Mouse (Mus musculus) left cerebral cortex, adult 6 months (tissue): ENCODE measurements around the gene Olfr934. TPM values are rescaled to one million over a fixed set of nuclear protein-coding genes. Genes with fewer than 3 reads are reported as not detected.

ENCODE experiments used
- long read RNA-seq, 2 experiments: library from polyadenylated mRNA; unstranded; transcript quantifications; one replicate each; pipeline ENCODE4 v2.0.0; 2019 to 2020
- polyA plus RNA-seq: library from polyadenylated mRNA; unstranded; fragments of <200 nt; fragmentation: Nextera tagmentation; gene quantifications from 2 replicates; pipeline ENCODE4 v1.2.3, GENCODE M21; 2021

Gene Olfr934
- not detected in 2 replicates for polyA plus RNA-seq
- long read RNA-seq, experiment 1: 0 reads
- long read RNA-seq, experiment 2: 0 reads

GRCm38 (mm10) chr9:38988215-38988614, at the start of gene Olfr934:
Gene Olfr934, minus strand, starts transcription at chr9:38988315.

GRCm38 (mm10) chr9:39023277-39023676, 35.2 kb upstream of the Olfr934 start, which contains the start of gene Olfr146:
Gene Olfr146, minus strand, starts transcription at chr9:39023377.

GRCm38 (mm10) chr9:38999583-38999982, 11.5 kb upstream of the Olfr934 start, which contains the start of gene Olfr935:
Gene Olfr935, minus strand, starts transcription at chr9:38999683.

GRCm38 (mm10) chr9:38972013-38972412, 16.1 kb downstream of the Olfr934 start, which contains the start of gene Olfr933:
Gene Olfr933, plus strand, starts transcription at chr9:38972313.

Other genes with a start within 250 kb of the Olfr934 start
- gene Olfr920, start 236.0 kb downstream of the Olfr934 start, polyA plus RNA-seq: not detected in 2 replicates
- not detected in 2 replicates for gene Olfr921, start 215.2 kb downstream of the Olfr934 start, polyA plus RNA-seq
- not detected in 2 replicates for gene Olfr922, start 173.7 kb downstream of the Olfr934 start, polyA plus RNA-seq
- gene Olfr923, start 161.8 kb downstream of the Olfr934 start, polyA plus RNA-seq: not detected in 2 replicates
- gene Olfr924, start 143.9 kb downstream of the Olfr934 start, polyA plus RNA-seq: not detected in 2 replicates
- not detected in 2 replicates for gene Olfr26, start 133.3 kb downstream of the Olfr934 start, polyA plus RNA-seq
- gene Olfr926, start 111.2 kb downstream of the Olfr934 start, polyA plus RNA-seq: not detected in 2 replicates
- gene Olfr930, start 58.5 kb downstream of the Olfr934 start, polyA plus RNA-seq: not detected in 2 replicates
- not detected in 2 replicates for gene Olfr933, start 16.0 kb downstream of the Olfr934 start, polyA plus RNA-seq
- gene Olfr935, start 11.4 kb upstream of the Olfr934 start, polyA plus RNA-seq: not detected in 2 replicates
- gene Olfr146, start 35.1 kb upstream of the Olfr934 start, polyA plus RNA-seq: not detected in 2 replicates
- gene Olfr937, start 76.6 kb upstream of the Olfr934 start, polyA plus RNA-seq: not detected in 2 replicates
- not detected in 2 replicates for gene Olfr938, start 90.6 kb upstream of the Olfr934 start, polyA plus RNA-seq
- not detected in 2 replicates for gene Olfr27, start 139.8 kb upstream of the Olfr934 start, polyA plus RNA-seq
- 0.01 TPM in 1 of 2 replicates, not detected in the other for gene Olfr943, start 178.0 kb upstream of the Olfr934 start, polyA plus RNA-seq
- not detected in 2 replicates for gene Olfr944, start 213.6 kb upstream of the Olfr934 start, polyA plus RNA-seq